Mouse (Mus musculus): Measurements from ENCODE around the gene Zc3hav1. TPM values are rescaled to one million over a fixed set of nuclear protein-coding genes. Genes with fewer than 3 reads are reported as not detected.
"Not testable (repeated sequence)": the region's sequence is repeated elsewhere in the genome, so short reads cannot be mapped to it uniquely, and the experiment has no call there.

Zc3hav1 gene
- polyA plus RNA-seq, 1 experiment from 2014 or later, result 1.4 TPM

DNA sequence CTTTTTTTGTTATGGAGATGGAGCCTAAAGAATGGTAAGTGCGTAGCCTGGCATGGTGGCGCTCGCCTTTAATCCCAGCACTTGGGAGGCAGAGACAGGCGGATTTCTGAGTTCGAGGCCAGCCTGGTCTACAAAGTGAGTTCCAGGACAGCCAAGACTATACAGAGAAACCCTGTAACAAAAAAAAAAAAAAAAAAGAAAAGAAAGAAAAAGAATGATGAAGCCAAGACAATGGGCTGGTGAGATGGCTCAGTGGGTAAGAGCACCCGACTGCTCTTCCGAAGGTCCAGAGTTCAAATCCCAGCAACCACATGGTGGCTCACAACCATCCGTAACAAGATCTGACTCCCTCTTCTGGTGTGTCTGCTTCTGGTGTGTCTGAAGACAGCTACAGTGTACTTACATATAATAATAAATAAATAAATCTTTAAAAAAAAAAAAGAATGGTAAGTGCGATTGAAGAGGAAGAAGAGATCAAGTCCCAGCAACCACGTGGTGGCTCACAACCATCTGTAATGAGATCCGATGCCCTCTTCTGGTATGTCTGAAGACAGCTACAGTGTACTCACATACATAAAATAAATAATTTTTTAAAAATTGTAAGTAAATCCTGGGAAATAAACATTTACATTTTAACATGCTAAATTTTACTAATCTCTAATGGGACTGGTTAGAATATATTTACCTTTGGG lies 4.8 kb upstream of the Zc3hav1 start:
- peaks cover 27% of the 10 kb centered on the region for H3K27me3 ChIP-seq (replicated peaks)
- 93% methylated on average over 10 of the region's 11 CpGs for WGBS
- not testable (repeated sequence) for H3K36me3 ChIP-seq; H3K4me2 ChIP-seq; ATAC-seq (ENCODE audit: low FRiP score); H3K27ac ChIP-seq (replicated peaks); H3K9ac ChIP-seq (replicated peaks); H3K9me3 ChIP-seq (replicated peaks); H3K4me3 ChIP-seq (replicated peaks)
- H3K4me1 ChIP-seq, result peaks cover 14% of the 10 kb centered on the region

- 80% methylated on average over 8 of the region's 8 CpGs for WGBS
- Histone ChIP-seq H3K4me2 (no peak overlapping the region), H3K36me3 (no peaks in the 10 kb centered on the region), H3K27ac (replicated peaks) (no peak overlapping the region), H3K9ac (replicated peaks) (no peak overlapping the region), H3K9me3 (replicated peaks) (no peaks in the 10 kb centered on the region), H3K27me3 (replicated peaks) (peaks cover 33% of the 10 kb centered on the region), H3K4me3 (replicated peaks) (no peak overlapping the region), H3K4me1 (peaks cover 21% of the 10 kb centered on the region)
- ATAC-seq (ENCODE audit: low FRiP score), result no peak
Observed at GRCm38 (mm10) chr6:38358253-38359027, 4.0 kb upstream of the Zc3hav1 start.

- 55% methylated on average over 5 of the region's 5 CpGs for WGBS
- ATAC-seq (ENCODE audit: low FRiP score), result no peak
- Histone ChIP-seq H3K36me3 (no peaks in the 10 kb centered on the region), H3K27me3 (replicated peaks) (peaks cover 40% of the 10 kb centered on the region), H3K9ac (replicated peaks) (no peak overlapping the region), H3K9me3 (replicated peaks) (no peaks in the 10 kb centered on the region), H3K4me1 (peaks cover 26% of the 10 kb centered on the region), H3K4me2 (no peak overlapping the region), H3K27ac (replicated peaks) (no peak overlapping the region), H3K4me3 (replicated peaks) (no peak overlapping the region)
Observed at GRCm38 (mm10) chr6:38357603-38358252, 3.3 kb upstream of the Zc3hav1 start.

DNA sequence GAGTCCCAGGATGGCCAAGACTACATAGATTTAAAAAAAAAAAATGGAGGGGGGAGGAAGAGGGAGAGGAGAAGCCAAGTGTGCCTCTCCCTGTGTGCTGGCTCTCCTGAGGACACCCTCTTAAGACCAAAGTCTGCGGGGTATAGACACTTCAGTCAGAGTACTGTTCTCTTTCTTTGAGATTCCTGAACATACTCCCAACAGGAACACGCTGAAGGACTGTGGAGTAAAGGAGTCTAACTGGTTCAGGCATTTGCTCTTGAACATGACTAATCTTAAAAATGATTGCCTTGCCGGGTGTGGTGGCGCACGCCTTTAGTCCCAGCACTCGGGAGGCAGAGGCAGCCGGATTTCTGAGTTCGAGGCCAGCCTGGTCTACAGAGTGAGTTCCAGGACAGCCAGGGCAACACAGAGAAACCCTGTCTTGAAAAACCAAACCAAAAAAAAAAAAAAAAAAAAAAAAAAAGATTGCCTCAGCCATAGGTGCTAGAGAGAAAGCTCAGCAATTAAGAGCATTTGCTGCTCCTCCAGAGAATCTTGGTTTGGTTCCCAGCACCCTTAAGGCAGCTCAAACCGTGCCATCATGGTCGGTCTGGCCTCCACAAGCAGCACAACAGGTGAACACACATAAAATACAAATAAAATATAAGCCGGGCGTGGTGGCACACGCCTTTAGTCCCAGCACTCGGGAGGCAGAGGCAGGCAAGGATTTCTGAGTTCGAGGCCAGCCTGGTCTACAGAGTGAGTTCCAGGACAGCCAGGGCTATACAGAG lies 2.4 kb upstream of the Zc3hav1 start:
- not testable (repeated sequence) for H3K36me3 ChIP-seq; H3K9me3 ChIP-seq (replicated peaks); H3K27ac ChIP-seq (replicated peaks); H3K4me2 ChIP-seq; H3K4me3 ChIP-seq (replicated peaks); ATAC-seq (ENCODE audit: low FRiP score); H3K9ac ChIP-seq (replicated peaks)
- peaks cover 26% of the 10 kb centered on the region for H3K4me1 ChIP-seq
- 87% methylated on average over 15 of the region's 15 CpGs for WGBS
- H3K27me3 ChIP-seq (replicated peaks), result peaks cover 48% of the 10 kb centered on the region

DNA sequence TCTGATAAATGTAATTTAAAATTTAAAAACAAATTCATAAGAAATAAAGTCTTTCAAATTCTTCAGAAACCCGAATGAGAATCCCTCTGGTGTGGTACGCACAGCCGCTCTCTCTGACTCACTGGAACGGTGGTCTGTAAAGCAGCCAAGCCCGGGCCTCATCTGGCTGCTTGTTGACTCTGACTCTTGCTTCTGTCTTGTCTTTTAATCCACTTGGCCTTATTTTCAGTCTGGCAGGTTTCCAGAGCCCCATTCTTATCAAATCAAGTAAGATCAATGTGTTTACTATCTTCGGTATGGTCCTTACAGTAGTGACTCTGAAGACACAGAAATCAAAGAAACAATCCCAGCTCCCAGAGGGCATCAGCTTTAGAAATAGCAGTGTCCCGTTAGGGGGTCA lies 1.5 kb upstream of the Zc3hav1 start:
- WGBS, result 14% methylated on average over 7 of the region's 7 CpGs

GRCm38 (mm10) chr6:38355354-38355823 lies 986 bp upstream of the Zc3hav1 start:
- no peaks in the 10 kb centered on the region for H3K36me3 ChIP-seq
- H3K4me1 ChIP-seq, result peaks cover 26% of the 10 kb centered on the region
- no peak overlapping the region for H3K27ac ChIP-seq (replicated peaks)
- no peaks in the 10 kb centered on the region for H3K9me3 ChIP-seq (replicated peaks)
- WGBS, result 6% methylated on average over 8 of the region's 8 CpGs
- H3K9ac ChIP-seq (replicated peaks), result no peak overlapping the region
- ATAC-seq (ENCODE audit: low FRiP score), result no peak
- H3K27me3 ChIP-seq (replicated peaks), result peaks cover 59% of the 10 kb centered on the region
- peak overlapping the region; percentile 53; the same call in 1 of the 2 replicates for H3K4me3 ChIP-seq (replicated peaks)
- H3K4me2 ChIP-seq, result peak overlapping the region; percentile 70

More for the DNA sequence above, 1.5 kb upstream of the Zc3hav1 start:
- Histone ChIP-seq H3K36me3 (no peaks in the 10 kb centered on the region), H3K9me3 (replicated peaks) (no peaks in the 10 kb centered on the region), H3K4me2 (no peak overlapping the region), H3K9ac (replicated peaks) (no peak overlapping the region), H3K27me3 (replicated peaks) (peaks cover 55% of the 10 kb centered on the region), H3K4me1 (peaks cover 26% of the 10 kb centered on the region), H3K4me3 (replicated peaks) (no peak overlapping the region), H3K27ac (replicated peaks) (no peak overlapping the region)
- no peak for ATAC-seq (ENCODE audit: low FRiP score)

- no peaks in the 10 kb centered on the region for H3K9me3 ChIP-seq (replicated peaks)
- 4% methylated on average over 20 of the region's 20 CpGs for WGBS
- H3K27me3 ChIP-seq (replicated peaks), result peaks cover 62% of the 10 kb centered on the region
- H3K36me3 ChIP-seq, result no peaks in the 10 kb centered on the region
- H3K4me3 ChIP-seq (replicated peaks), result peak overlapping the region; percentile 53
- H3K4me2 ChIP-seq, result peak overlapping the region; percentile 70
- no peak overlapping the region for H3K9ac ChIP-seq (replicated peaks)
- peaks cover 26% of the 10 kb centered on the region for H3K4me1 ChIP-seq
- no peak for ATAC-seq (ENCODE audit: low FRiP score)
- no peak overlapping the region for H3K27ac ChIP-seq (replicated peaks)
Observed at GRCm38 (mm10) chr6:38354723-38355353, 435 bp upstream of the Zc3hav1 start.

DNA sequence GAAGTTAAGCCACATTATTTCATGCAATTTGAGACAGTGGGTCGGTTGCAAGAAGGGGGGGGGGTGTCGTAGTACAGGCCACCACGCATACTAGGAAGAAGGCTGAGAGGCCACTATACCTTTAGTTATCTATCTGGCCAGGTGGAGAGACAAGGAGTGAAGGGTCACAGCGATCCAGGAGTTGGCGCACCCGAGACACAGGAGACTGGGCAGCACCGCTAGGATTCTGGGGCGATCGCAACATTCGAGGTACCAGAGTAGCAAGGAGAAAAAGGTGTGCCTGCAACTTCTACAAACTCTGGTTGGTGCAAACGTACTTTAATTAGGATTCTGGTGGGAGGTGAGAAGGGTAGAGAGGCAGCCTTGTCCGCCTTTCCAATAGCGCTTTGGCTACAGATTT lies 1.2 kb downstream of the Zc3hav1 start:
- H3K27ac ChIP-seq (replicated peaks), result no peak overlapping the region
- H3K9me3 ChIP-seq (replicated peaks), result no peaks in the 10 kb centered on the region
- peak overlapping the region; percentile 70 for H3K4me2 ChIP-seq
- WGBS, result 7% methylated on average over 13 of the region's 13 CpGs
- peaks cover 62% of the 10 kb centered on the region for H3K27me3 ChIP-seq (replicated peaks)
- H3K4me3 ChIP-seq (replicated peaks), result peak overlapping the region; percentile 53
- no peaks in the 10 kb centered on the region for H3K36me3 ChIP-seq
- ATAC-seq (ENCODE audit: low FRiP score), result no peak
- peaks cover 26% of the 10 kb centered on the region for H3K4me1 ChIP-seq
- H3K9ac ChIP-seq (replicated peaks), result no peak overlapping the region

- H3K9ac ChIP-seq (replicated peaks), result no peak overlapping the region
- WGBS, result 14% methylated on average over 10 of the region's 10 CpGs
- no peak overlapping the region for H3K27ac ChIP-seq (replicated peaks)
- ATAC-seq (ENCODE audit: low FRiP score), result no peak
- H3K4me1 ChIP-seq, result peaks cover 26% of the 10 kb centered on the region
- H3K36me3 ChIP-seq, result no peaks in the 10 kb centered on the region
- H3K27me3 ChIP-seq (replicated peaks), result peaks cover 62% of the 10 kb centered on the region
- no peak overlapping the region for H3K4me3 ChIP-seq (replicated peaks)
- no peaks in the 10 kb centered on the region for H3K9me3 ChIP-seq (replicated peaks)
- no peak overlapping the region for H3K4me2 ChIP-seq
Observed at GRCm38 (mm10) chr6:38352451-38352850, 2.0 kb downstream of the Zc3hav1 start.

DNA sequence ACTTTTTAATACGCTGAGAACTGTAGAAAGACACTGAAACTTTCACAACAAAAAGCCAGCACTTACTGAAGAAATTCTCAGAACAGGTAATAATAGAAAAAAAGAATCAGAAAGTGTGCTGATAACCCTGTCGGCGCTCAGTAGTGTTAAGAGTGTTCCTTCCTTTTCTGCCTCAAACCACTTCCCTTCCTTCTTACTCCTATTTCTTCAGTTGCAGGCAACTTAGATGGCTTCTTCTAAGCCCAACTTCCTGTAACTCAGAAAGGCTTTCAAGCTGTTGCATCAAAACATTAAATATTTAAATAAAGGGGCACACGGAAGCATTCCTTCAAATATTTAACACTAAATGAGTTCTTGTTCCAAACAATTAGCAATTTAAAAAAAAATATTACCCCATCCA lies 2.5 kb downstream of the Zc3hav1 start:
- no peak overlapping the region for H3K4me2 ChIP-seq
- no peaks in the 10 kb centered on the region for H3K36me3 ChIP-seq
- no peak overlapping the region for H3K9ac ChIP-seq (replicated peaks)
- ATAC-seq (ENCODE audit: low FRiP score), result no peak
- no peak overlapping the region for H3K4me3 ChIP-seq (replicated peaks)
- H3K27ac ChIP-seq (replicated peaks), result no peak overlapping the region
- H3K4me1 ChIP-seq, result peaks cover 26% of the 10 kb centered on the region
- peaks cover 60% of the 10 kb centered on the region for H3K27me3 ChIP-seq (replicated peaks)
- H3K9me3 ChIP-seq (replicated peaks), result no peaks in the 10 kb centered on the region
- WGBS, result 66% methylated on average over 4 of the region's 4 CpGs

DNA sequence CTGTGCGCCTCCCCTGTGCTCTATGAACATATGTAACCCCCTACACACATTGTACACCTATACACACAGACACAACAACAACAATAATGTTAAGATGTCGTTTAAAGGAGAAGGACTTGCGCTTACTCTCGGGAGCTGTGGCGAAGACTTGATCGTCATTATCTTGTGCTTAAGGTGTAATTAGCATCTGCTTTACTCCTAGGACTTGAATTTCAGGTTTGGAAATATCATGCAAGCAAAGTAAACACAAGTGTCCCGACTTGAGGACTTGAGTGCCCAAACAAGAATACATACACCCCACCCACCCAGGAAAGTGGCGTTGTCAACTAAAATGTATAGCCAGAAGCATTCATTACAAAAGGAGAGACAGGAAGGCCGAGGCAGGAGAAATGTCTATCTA lies 4.6 kb downstream of the Zc3hav1 start:
- Histone ChIP-seq H3K36me3 (no peaks in the 10 kb centered on the region), H3K27ac (replicated peaks) (no peak overlapping the region), H3K9me3 (replicated peaks) (no peaks in the 10 kb centered on the region), H3K4me1 (peaks cover 18% of the 10 kb centered on the region), H3K9ac (replicated peaks) (no peak overlapping the region), H3K27me3 (replicated peaks) (peaks cover 42% of the 10 kb centered on the region), H3K4me3 (replicated peaks) (no peak overlapping the region), H3K4me2 (no peak overlapping the region)
- no peak for ATAC-seq (ENCODE audit: low FRiP score)
- WGBS, result 83% methylated on average over 9 of the region's 9 CpGs

Data from neural tube, embryonic 15.5 days (tissue).